Mouse (Mus musculus): ENCODE measurements around the gene Cd22. TPM values are rescaled to one million over a fixed set of nuclear protein-coding genes. Genes with fewer than 3 reads are reported as not detected.

Gene Cd22
- polyA plus RNA-seq, 1 experiment from 2014 or later: not detected

GRCm38 (mm10) chr7:30904042-30904441 is 23.9 kb upstream of the Cd22 start:
- WGBS: 47% methylated on average over 4 of the region's 4 CpGs
- no peak overlapping the region for H3K4me2 ChIP-seq
- H3K27me3 ChIP-seq: peaks cover 30% of the 10 kb centered on the region
- H3K36me3 ChIP-seq: no peaks in the 10 kb centered on the region
- peaks cover 8% of the 10 kb centered on the region for H3K4me1 ChIP-seq (replicated peaks)
- ATAC-seq (replicated peaks; ENCODE audit: insufficient number of reproducible peaks, insufficient read depth, low FRiP score, low read depth): no peak
- H3K9ac ChIP-seq: no peak overlapping the region
- no peak overlapping the region for H3K27ac ChIP-seq
- no peaks in the 10 kb centered on the region for H3K9me3 ChIP-seq (replicated peaks)
- H3K4me3 ChIP-seq: no peak overlapping the region

- ATAC-seq (replicated peaks; ENCODE audit: insufficient number of reproducible peaks, insufficient read depth, low FRiP score, low read depth): no peak
- H3K9ac ChIP-seq: no peak overlapping the region
- peaks cover 2% of the 10 kb centered on the region; the same call in 1 of the 2 replicates for H3K4me1 ChIP-seq (replicated peaks)
- no peaks in the 10 kb centered on the region for H3K27me3 ChIP-seq
- WGBS: 78% methylated on average over 3 of the region's 3 CpGs
- no peak overlapping the region for H3K4me2 ChIP-seq
- H3K27ac ChIP-seq: no peak overlapping the region
- no peaks in the 10 kb centered on the region for H3K36me3 ChIP-seq
- H3K4me3 ChIP-seq: no peak overlapping the region
- H3K9me3 ChIP-seq (replicated peaks): no peaks in the 10 kb centered on the region
Measured at GRCm38 (mm10) chr7:30895217-30895616, 15.1 kb upstream of the Cd22 start.

GRCm38 (mm10) chr7:30892515-30892914 is 12.4 kb upstream of the Cd22 start:
- WGBS: 48% methylated on average over 3 of the region's 3 CpGs
- Histone ChIP-seq H3K9ac (no peak overlapping the region), H3K4me1 (replicated peaks) (peaks cover 2% of the 10 kb centered on the region; the same call in 1 of the 2 replicates), H3K27ac (no peak overlapping the region), H3K36me3 (no peaks in the 10 kb centered on the region), H3K4me3 (no peak overlapping the region), H3K27me3 (no peaks in the 10 kb centered on the region), H3K4me2 (no peak overlapping the region), H3K9me3 (replicated peaks) (no peaks in the 10 kb centered on the region)
- ATAC-seq (replicated peaks; ENCODE audit: insufficient number of reproducible peaks, insufficient read depth, low FRiP score, low read depth): no peak

GRCm38 (mm10) chr7:30891746-30892145 is 11.6 kb upstream of the Cd22 start:
- Histone ChIP-seq H3K27me3 (no peaks in the 10 kb centered on the region), H3K27ac (no peak overlapping the region), H3K9me3 (replicated peaks) (no peaks in the 10 kb centered on the region), H3K9ac (no peak overlapping the region), H3K36me3 (no peaks in the 10 kb centered on the region), H3K4me1 (replicated peaks) (peaks cover 2% of the 10 kb centered on the region; the same call in 1 of the 2 replicates), H3K4me3 (no peak overlapping the region), H3K4me2 (no peak overlapping the region)
- WGBS: 82% methylated on average over 9 of the region's 9 CpGs
- no peak for ATAC-seq (replicated peaks; ENCODE audit: insufficient number of reproducible peaks, insufficient read depth, low FRiP score, low read depth)

- Histone ChIP-seq H3K27me3 (no peaks in the 10 kb centered on the region), H3K4me2 (no peak overlapping the region), H3K27ac (no peak overlapping the region), H3K36me3 (no peaks in the 10 kb centered on the region), H3K9ac (no peak overlapping the region), H3K4me1 (replicated peaks) (peaks cover 2% of the 10 kb centered on the region; the same call in 1 of the 2 replicates), H3K9me3 (replicated peaks) (no peaks in the 10 kb centered on the region), H3K4me3 (no peak overlapping the region)
- ATAC-seq (replicated peaks; ENCODE audit: insufficient number of reproducible peaks, insufficient read depth, low FRiP score, low read depth): no peak
- 40% methylated on average over 2 of the region's 2 CpGs for WGBS
Measured at GRCm38 (mm10) chr7:30890681-30891080, 10.5 kb upstream of the Cd22 start.

- Histone ChIP-seq H3K4me1 (replicated peaks) (peaks cover 2% of the 10 kb centered on the region; the same call in 1 of the 2 replicates), H3K36me3 (no peaks in the 10 kb centered on the region), H3K4me2 (no peak overlapping the region), H3K9ac (no peak overlapping the region), H3K9me3 (replicated peaks) (no peaks in the 10 kb centered on the region), H3K4me3 (no peak overlapping the region), H3K27me3 (no peaks in the 10 kb centered on the region), H3K27ac (no peak overlapping the region)
- 78% methylated on average over 7 of the region's 7 CpGs for WGBS
- no peak for ATAC-seq (replicated peaks; ENCODE audit: insufficient number of reproducible peaks, insufficient read depth, low FRiP score, low read depth)
Measured at GRCm38 (mm10) chr7:30888786-30889185, 8.6 kb upstream of the Cd22 start.

- Histone ChIP-seq H3K36me3 (no peaks in the 10 kb centered on the region), H3K4me2 (no peak overlapping the region), H3K4me1 (replicated peaks) (peaks cover 2% of the 10 kb centered on the region; the same call in 1 of the 2 replicates), H3K27ac (no peak overlapping the region), H3K9ac (no peak overlapping the region), H3K27me3 (no peaks in the 10 kb centered on the region), H3K4me3 (no peak overlapping the region), H3K9me3 (replicated peaks) (no peaks in the 10 kb centered on the region)
- WGBS: 79% methylated on average over 14 of the region's 14 CpGs
- ATAC-seq (replicated peaks; ENCODE audit: insufficient number of reproducible peaks, insufficient read depth, low FRiP score, low read depth): no peak
Measured at GRCm38 (mm10) chr7:30887568-30888188, 7.5 kb upstream of the Cd22 start.

GRCm38 (mm10) chr7:30886852-30887251 is 6.7 kb upstream of the Cd22 start:
- ATAC-seq (replicated peaks; ENCODE audit: insufficient number of reproducible peaks, insufficient read depth, low FRiP score, low read depth): no peak
- H3K27me3 ChIP-seq: no peaks in the 10 kb centered on the region
- H3K9me3 ChIP-seq (replicated peaks): no peaks in the 10 kb centered on the region
- H3K36me3 ChIP-seq: no peaks in the 10 kb centered on the region
- whole genome bisulfite sequencing: 77% methylated on average over 4 of the region's 4 CpGs
- H3K27ac ChIP-seq: no peak overlapping the region
- H3K9ac ChIP-seq: no peak overlapping the region
- H3K4me2 ChIP-seq: no peak overlapping the region
- H3K4me3 ChIP-seq: no peak overlapping the region
- peaks cover 2% of the 10 kb centered on the region; the same call in 1 of the 2 replicates for H3K4me1 ChIP-seq (replicated peaks)

GRCm38 (mm10) chr7:30884047-30884446 is 3.9 kb upstream of the Cd22 start:
- H3K9ac ChIP-seq: no peak overlapping the region
- H3K4me2 ChIP-seq: no peak overlapping the region
- no peak for ATAC-seq (replicated peaks; ENCODE audit: insufficient number of reproducible peaks, insufficient read depth, low FRiP score, low read depth)
- no peaks in the 10 kb centered on the region for H3K4me1 ChIP-seq (replicated peaks)
- H3K9me3 ChIP-seq (replicated peaks): no peaks in the 10 kb centered on the region
- no peaks in the 10 kb centered on the region for H3K36me3 ChIP-seq
- no peak overlapping the region for H3K4me3 ChIP-seq
- no peak overlapping the region for H3K27ac ChIP-seq
- no peaks in the 10 kb centered on the region for H3K27me3 ChIP-seq

GRCm38 (mm10) chr7:30881367-30881766 is 1.2 kb upstream of the Cd22 start:
- ATAC-seq (replicated peaks; ENCODE audit: insufficient number of reproducible peaks, insufficient read depth, low FRiP score, low read depth): no peak

GRCm38 (mm10) chr7:30878950-30879349 is 1.2 kb downstream of the Cd22 start:
- Histone ChIP-seq H3K4me3 (no peak overlapping the region), H3K9me3 (replicated peaks) (no peaks in the 10 kb centered on the region), H3K4me2 (no peak overlapping the region), H3K9ac (no peak overlapping the region), H3K27ac (no peak overlapping the region), H3K4me1 (replicated peaks) (no peaks in the 10 kb centered on the region), H3K27me3 (peaks cover 1% of the 10 kb centered on the region), H3K36me3 (no peaks in the 10 kb centered on the region)
- WGBS: 77% methylated on average over 6 of the region's 6 CpGs
- ATAC-seq (replicated peaks; ENCODE audit: insufficient number of reproducible peaks, insufficient read depth, low FRiP score, low read depth): no peak

More at GRCm38 (mm10) chr7:30881367-30881766, 1.2 kb upstream of the Cd22 start:
- H3K4me1 ChIP-seq (replicated peaks): no peaks in the 10 kb centered on the region
- no peaks in the 10 kb centered on the region for H3K27me3 ChIP-seq
- H3K27ac ChIP-seq: no peak overlapping the region
- no peak overlapping the region for H3K4me3 ChIP-seq
- no peak overlapping the region for H3K4me2 ChIP-seq
- no peaks in the 10 kb centered on the region for H3K36me3 ChIP-seq
- H3K9ac ChIP-seq: no peak overlapping the region
- 67% methylated on average over 3 of the region's 3 CpGs for WGBS
- H3K9me3 ChIP-seq (replicated peaks): no peaks in the 10 kb centered on the region

- no peak overlapping the region for H3K4me3 ChIP-seq
- H3K36me3 ChIP-seq: no peaks in the 10 kb centered on the region
- no peak overlapping the region for H3K27ac ChIP-seq
- no peak for ATAC-seq (replicated peaks; ENCODE audit: insufficient number of reproducible peaks, insufficient read depth, low FRiP score, low read depth)
- peaks cover 20% of the 10 kb centered on the region for H3K27me3 ChIP-seq
- no peaks in the 10 kb centered on the region for H3K9me3 ChIP-seq (replicated peaks)
- no peak overlapping the region for H3K9ac ChIP-seq
- no peaks in the 10 kb centered on the region for H3K4me1 ChIP-seq (replicated peaks)
- WGBS: 23% methylated on average over 15 of the region's 15 CpGs
- H3K4me2 ChIP-seq: peak overlapping the region; percentile 38
Measured at GRCm38 (mm10) chr7:30873083-30873482, 7.1 kb downstream of the Cd22 start.

Measured in heart, embryonic 15.5 days (tissue).